Mouse (Mus musculus): ENCODE results near the gene Eif2a.

GRCm38 (mm10) chr3:58577506-58578050 lies 52.0 kb downstream of the Eif2a start:
- TF ChIP-seq CTCF (IDR thresholded peaks at IDR 0.05; ENCODE audit: low read depth, low read length), result no peak
- TF ChIP-seq POLR2A (IDR thresholded peaks at IDR 0.05; ENCODE audit: insufficient read depth, low read length), result no peak
- no peak for TF ChIP-seq EP300 (IDR thresholded peaks at IDR 0.05; ENCODE audit: insufficient read depth, low read depth, low read length)
